Mouse (Mus musculus) G1E (cell line): Measurements from ENCODE around the gene Ntm.

Experiments used
- CTCF ChIP-seq: IDR thresholded peaks from 2 replicates; pipeline ENCODE4 v1.5.1; 2012; ENCODE audit warnings: low read depth, low read length, inconsistent platforms, mixed read lengths
- GATA1 ChIP-seq: IDR thresholded peaks from 2 replicates; pipeline ENCODE4 v1.6.1; 2012; ENCODE audit warnings: borderline replicate concordance, low read length, inconsistent platforms, mixed read lengths
- POLR2AphosphoS5 ChIP-seq: IDR thresholded peaks from 2 replicates; pipeline ENCODE4 v1.6.1; 2012; ENCODE audit warnings: low read depth, low read length, inconsistent platforms; ENCODE audit not compliant: insufficient replicate concordance
- TAL1 ChIP-seq: conservative IDR thresholded peaks from 2 replicates; pipeline ENCODE4 v1.6.1; 2012; ENCODE audit warnings: low read depth, low read length, inconsistent platforms, mixed read lengths

DNA sequence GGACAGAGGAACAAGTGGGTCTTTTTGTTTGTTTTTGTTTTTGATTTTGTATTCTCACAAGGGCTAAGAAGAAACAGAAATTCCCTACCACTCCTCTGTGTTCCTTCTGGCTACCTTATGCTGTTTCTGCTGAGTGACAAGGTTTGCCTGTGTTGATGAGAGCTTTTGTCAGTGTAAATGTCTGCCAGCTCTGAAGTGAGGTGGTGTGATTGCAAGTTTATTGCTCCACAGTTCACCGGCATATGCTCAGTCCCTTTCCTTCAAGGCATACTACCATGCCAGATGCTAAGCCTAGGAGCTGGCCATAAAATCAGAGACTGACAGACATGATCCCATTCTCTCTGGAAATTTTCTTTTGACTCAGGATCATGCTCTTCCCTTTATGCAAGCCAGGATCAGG is 993.5 kb downstream of the Ntm start:
- TF ChIP-seq CTCF (no peak), TAL1 (no peak), POLR2AphosphoS5 (no peak), GATA1 (no peak)
